Mouse (Mus musculus) adrenal gland, postnatal 10 days (tissue): ENCODE results near the gene Ogfod3. TPM values are rescaled to one million over a fixed set of nuclear protein-coding genes. Genes with fewer than 3 reads are reported as not detected.

Experiments used
- DNase-seq: peaks from one replicate; pipeline ENCODE4 v3.0.0; 2021; ENCODE audit warnings: mixed read lengths
- total RNA-seq, 2 experiments: library from RNA; stranded (reverse); gene quantifications; 2 replicates each; pipeline ENCODE4 v1.2.3; 2021

Ogfod3 gene
- total RNA-seq, 2 experiments from 2014 or later = 24.5 to 24.9 TPM

DNA sequence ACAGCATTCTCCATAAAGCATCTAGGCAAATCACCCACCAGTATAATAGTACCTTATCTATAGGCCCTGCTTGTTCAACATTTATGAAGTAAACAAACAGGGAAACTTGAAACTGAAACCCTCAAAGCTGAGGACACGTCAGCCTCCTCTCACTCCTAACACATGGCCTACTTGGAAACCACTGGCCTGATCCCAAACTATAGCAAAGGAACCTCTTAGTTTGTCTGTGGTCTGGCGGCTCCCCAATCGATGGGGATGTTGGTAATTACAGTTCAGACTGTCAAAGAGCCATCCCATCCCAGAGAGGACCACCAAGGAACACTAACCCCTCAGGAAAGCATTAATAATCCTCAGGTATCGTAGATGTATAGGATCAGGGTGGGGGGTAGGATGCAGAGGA lies 4.7 kb downstream of the Ogfod3 start:
- DNase-seq = no peak

- no peak for DNase-seq
Measured at GRCm38 (mm10) chr11:121198622-121199021, 5.9 kb downstream of the Ogfod3 start.

DNA sequence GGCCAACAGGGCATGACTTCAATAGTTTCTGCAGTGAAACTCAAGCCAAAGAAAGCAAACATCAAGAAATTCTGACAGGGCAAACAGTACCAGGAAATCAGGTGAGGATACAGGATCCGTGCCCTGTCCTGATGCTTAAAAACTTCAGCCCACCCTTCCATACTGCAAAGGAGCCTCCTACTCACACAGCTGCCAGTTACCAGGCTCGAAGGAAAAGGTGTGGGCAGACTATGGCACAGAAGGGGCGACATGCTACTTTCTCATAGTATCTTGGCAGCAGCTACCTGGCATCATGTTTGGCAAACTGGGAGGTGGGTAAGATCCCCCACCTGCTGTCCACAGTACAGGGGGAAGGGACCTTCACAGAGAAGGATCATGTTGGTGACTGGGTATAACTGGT lies 11.1 kb downstream of the Ogfod3 start:
- no peak for DNase-seq

DNA sequence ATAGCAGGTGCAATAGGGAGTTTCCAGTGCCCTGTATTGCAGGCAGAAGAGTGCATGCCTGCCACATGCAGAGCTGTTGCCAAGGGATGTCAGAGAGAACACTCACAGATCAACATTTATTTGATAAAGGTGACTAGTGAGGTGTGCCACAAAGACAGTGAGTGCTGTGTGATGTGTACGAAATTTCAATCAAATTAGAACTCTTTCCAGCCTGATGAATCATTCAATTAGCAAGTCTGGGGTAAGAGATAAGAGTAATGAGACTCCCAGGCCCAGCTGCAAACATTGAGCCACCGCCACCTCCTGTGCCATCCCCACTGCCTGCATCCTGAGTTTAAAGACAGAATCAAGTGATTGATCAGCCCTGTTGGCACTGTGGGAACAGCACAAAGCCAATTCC lies 11.8 kb downstream of the Ogfod3 start:
- DNase-seq = no peak

DNA sequence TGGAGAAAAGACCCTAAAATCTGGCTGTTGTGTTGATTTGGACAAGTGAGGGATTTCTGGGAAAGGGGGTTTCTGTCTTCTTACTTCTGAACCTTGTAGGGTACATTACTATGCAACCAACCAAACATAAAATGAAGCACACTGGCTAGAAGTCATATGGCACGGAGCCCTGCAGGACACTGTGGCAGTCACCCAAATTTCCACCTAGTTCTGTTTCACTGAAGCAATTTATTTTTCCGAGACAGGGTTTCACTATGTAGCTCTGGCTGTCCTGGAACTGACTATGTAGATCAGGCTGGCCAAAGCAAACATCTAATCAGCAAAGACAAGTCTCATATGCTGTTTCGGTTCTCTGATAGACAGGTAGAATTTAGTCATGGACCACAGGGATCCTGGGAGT lies 14.8 kb downstream of the Ogfod3 start:
- peak; percentile 70 for DNase-seq

GRCm38 (mm10) chr11:121176285-121177270 lies 27.9 kb downstream of the Ogfod3 start:
- peak; percentile 76 for DNase-seq

GRCm38 (mm10) chr11:121174234-121174633 lies 30.3 kb downstream of the Ogfod3 start:
- no peak for DNase-seq

GRCm38 (mm10) chr11:121173203-121173602 lies 31.3 kb downstream of the Ogfod3 start:
- DNase-seq = no peak

DNA sequence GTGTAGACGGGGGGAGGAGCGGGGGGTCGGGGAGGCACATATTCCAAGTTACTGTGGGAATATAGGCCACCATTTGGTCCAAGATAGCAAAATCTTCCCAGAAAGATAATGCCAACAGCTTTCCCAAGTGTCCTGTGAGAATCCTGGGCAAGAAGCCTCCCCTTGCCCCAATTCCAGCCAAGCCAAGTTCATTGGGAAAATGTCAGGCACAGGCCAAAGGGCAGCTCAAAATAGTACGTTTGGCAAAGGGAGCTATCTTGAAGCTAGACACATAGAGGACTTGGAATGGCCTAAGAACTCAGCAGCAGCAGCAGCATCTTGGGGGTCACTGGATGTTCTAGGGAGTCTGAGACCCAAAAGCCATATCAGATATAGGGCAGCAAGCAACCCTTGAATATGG lies 40.8 kb downstream of the Ogfod3 start:
- no peak for DNase-seq

DNA sequence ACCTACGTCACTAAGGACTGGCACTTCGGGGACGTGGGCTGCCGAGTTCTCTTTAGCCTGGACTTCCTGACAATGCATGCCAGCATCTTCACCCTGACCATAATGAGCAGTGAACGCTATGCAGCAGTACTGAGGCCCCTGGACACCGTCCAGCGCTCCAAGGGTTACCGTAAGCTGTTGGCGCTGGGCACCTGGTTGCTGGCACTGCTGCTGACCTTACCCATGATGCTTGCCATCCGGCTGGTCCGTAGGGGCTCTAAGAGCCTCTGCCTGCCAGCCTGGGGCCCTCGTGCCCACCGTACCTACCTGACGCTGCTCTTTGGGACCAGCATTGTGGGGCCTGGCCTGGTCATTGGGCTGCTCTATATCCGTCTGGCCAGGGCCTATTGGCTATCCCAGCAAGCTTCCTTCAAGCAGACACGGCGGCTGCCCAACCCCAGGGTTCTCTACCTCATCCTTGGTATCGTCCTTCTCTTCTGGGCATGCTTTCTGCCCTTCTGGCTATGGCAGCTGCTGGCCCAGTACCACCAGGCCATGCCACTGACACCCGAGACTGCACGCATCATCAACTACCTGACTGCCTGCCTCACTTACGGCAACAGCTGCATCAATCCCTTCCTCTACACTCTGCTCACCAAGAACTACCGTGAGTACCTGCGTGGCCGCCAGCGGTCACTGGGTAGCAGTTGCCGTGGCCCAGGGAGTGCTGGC lies 43.7 kb downstream of the Ogfod3 start:
- DNase-seq = no peak

DNA sequence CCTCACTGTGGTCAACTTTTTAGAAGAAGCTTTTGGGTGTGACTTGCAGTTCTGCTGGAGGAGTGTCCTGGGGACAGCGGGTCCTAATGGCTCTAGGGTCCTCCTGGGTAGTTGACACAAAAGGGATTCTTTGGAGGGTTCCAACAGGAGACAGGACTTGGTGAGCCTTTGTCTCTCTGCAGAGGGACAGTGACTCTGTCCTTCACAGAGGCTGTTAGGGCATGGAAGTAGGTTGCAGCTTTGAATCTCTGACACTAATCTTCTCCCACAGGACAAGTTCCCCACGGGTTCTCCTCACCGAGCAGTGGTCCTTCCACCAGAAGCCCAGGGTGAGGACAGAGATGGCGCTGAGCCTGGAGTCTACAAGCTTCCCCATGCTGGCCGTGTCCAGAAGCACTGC lies 44.5 kb downstream of the Ogfod3 start, which contains the start of gene Uts2r:
TSS of gene Uts2r (plus strand) at position 301 of the 400 bp plus-strand sequence.
- DNase-seq = no peak

GRCm38 (mm10) chr11:121156411-121156891 lies 48.1 kb downstream of the Ogfod3 start:
- peak; percentile 66 for DNase-seq

- DNase-seq = no peak
Measured at GRCm38 (mm10) chr11:121154203-121154602, 50.3 kb downstream of the Ogfod3 start.

- DNase-seq = no peak
Measured at GRCm38 (mm10) chr11:121148193-121148592, 56.3 kb downstream of the Ogfod3 start.

- DNase-seq = no peak
Measured at GRCm38 (mm10) chr11:121145865-121146264, 58.6 kb downstream of the Ogfod3 start, which contains the start of gene Tex19.1. Gene Tex19.1, plus strand, starts transcription at chr11:121146143.

- DNase-seq = peak; percentile 15
Measured at GRCm38 (mm10) chr11:121143325-121144015, 61.0 kb downstream of the Ogfod3 start.

DNA sequence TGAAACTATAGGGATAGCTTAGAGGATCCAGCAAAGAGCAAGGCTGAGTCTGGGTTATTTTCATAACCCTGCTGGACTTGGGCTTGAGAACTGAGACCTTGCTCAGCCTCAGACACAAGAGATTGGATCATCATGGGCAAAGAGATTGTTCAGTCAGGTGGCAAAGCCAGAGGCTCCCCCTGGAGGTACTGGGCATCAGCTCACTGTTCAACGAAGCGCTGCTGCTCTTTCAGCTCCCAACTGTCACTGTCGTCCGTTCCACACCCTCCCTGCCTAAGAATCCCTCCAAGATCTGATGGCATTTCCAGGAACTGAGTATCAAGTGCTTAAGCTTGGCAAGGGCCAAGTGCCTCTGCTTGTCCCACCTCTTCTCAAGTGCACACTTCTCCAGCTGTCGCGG lies 65.8 kb downstream of the Ogfod3 start:
- DNase-seq = peak; percentile 26

DNA sequence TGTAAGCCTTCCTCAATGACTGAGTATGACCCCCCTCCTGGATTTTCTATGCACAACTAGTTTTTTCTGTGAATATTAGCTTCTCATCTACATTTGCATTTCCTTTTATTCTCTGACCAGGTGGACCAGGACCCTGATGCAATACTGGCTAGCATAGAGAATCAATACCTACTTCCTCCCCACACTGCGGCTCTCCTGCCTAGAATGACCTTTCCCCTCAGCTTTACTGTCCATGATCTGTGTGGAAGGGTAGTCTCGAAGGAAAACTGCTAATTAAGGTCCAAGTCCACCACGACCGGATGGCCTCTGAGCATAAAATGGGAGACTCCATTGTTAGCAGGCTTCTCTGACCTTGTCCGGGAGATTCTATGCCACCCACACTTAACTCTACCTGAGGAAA lies 66.8 kb downstream of the Ogfod3 start:
- DNase-seq = no peak

DNA sequence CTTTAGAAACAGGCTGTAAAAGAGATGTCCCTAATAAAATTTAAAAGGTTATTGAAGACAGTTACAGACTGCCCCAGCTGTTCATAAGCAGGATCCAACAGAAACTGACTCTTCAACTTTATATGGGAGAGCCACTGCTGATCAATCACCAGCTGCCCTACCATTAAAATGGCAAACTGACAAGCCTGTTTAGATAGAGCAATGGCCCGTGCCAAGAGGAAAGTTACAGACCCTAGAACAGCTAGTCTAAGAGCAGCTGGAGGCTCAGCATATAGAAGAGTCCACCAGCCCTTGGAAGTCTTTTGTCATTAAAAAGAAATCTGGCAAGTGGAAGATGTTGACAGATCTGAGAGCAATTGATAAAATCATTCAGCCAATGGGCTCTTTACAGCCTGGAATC lies 69.9 kb downstream of the Ogfod3 start:
- no peak for DNase-seq

DNA sequence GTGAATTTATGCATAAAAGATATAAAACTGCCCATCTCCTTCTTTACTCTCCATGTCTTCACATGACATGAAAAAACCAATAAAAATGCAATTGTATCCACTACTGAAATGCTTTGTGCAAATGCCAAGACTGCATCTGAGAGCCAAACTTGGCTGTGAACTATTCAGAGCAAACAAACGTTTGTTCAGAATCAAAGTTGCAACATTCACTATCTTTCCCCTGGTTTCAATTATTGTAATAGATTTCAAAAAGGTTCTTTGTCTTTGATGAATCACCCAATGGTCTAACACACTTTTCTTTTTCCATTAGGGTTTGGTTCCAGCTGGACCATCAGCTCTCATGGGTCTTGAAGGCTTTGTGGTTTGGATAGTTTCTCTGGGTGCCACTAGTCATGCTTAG lies 74.9 kb downstream of the Ogfod3 start:
- no peak for DNase-seq
